Mouse (Mus musculus) lung, embryonic 14.5 days (tissue): ENCODE measurements around the gene Inpp5a. TPM values are rescaled to one million over a fixed set of nuclear protein-coding genes. Genes with fewer than 3 reads are reported as not detected.

Experiments
- ATAC-seq: fragments of 200-750 bp; cut with Nextera tagmentation; 2 replicates; pipeline ENCODE4 v1.8.0; 2017; ENCODE audit warnings: mild to moderate bottlenecking, moderate TSS enrichment, moderate library complexity; ENCODE audit not compliant: insufficient read depth
- DNase-seq: peaks from one replicate; pipeline ENCODE4 v3.0.0-alpha.2; 2015
- H3K27ac ChIP-seq: fragments of 300-500 bp; sonication (generic); 2 replicates; pipeline ENCODE4 v1.5.1; 2014; ENCODE audit warnings: low read depth, mild to moderate bottlenecking, moderate library complexity
- H3K27me3 ChIP-seq: fragments of 300-500 bp; sonication (generic); 2 replicates; pipeline ENCODE4 v1.6.1; 2014; ENCODE audit warnings: low read length, control low read depth; ENCODE audit not compliant: insufficient read depth
- H3K36me3 ChIP-seq: fragments of 300-500 bp; sonication (generic); 2 replicates; pipeline ENCODE4 v1.6.1; 2014; ENCODE audit warnings: control low read depth; ENCODE audit not compliant: insufficient read depth
- H3K4me1 ChIP-seq: fragments of 300-500 bp; sonication (generic); 2 replicates; pipeline ENCODE4 v1.6.1; 2014; ENCODE audit warnings: antibody characterized with exemption, control low read depth; ENCODE audit not compliant: insufficient read depth
- H3K4me2 ChIP-seq: fragments of 300-500 bp; sonication (generic); 2 replicates; pipeline ENCODE4 v1.6.1; 2014; ENCODE audit warnings: mild to moderate bottlenecking
- H3K4me3 ChIP-seq: fragments of 300-500 bp; sonication (generic); 2 replicates; pipeline ENCODE4 v1.5.1; 2014; ENCODE audit warnings: low read depth, low read length
- H3K9ac ChIP-seq: fragments of 300-500 bp; sonication (generic); 2 replicates; pipeline ENCODE4 v1.6.1; 2014
- H3K9me3 ChIP-seq: fragments of 300-500 bp; sonication (generic); 2 replicates; pipeline ENCODE4 v1.6.1; 2016; ENCODE audit warnings: low read depth, low read length, control low read depth
- CTCF ChIP-seq: IDR thresholded peaks from 2 replicates; pipeline ENCODE4 v1.5.1; 2016; ENCODE audit warnings: antibody characterized with exemption, low read depth
- WGBS: fragments of 180-500 bp; shearing (Covaris S2); extraction: QIAGEN DNeasy Blood & Tissue Kit; methylation state at CpG from one replicate; pipeline ENCODE4 v1.1.7; 2014; 5-methylcytosine and 5-hydroxymethylcytosine counted together
- polyA plus RNA-seq: library from polyadenylated mRNA; unstranded; fragments of >200 nt; fragmentation: Nextera tagmentation; extraction: Ambion mirVana; gene quantifications from 2 replicates; pipeline ENCODE4 v1.2.1, GENCODE M21; 2014

The Inpp5a gene
- polyA plus RNA-seq, 1 experiment from 2014 or later = 47.7 TPM

DNA sequence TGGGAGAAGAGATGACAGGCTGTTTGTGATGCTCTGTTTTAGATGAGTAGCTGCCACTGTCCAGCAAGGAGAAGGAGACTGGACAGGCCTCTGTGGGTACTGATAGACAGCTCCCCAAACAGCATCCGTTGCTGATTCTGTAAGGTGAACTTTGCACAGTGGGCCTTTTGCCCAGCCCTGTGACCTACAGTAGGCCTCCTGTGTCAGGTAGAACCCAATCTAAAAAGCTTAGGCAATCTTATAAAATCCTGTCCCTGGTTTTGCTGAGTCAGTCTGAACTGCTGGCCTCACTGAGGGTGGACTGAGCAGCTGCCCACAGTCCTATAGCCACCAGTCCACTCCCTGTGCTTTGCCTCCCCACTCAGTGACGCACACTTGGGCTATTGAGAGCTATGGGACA is 158.4 kb downstream of the Inpp5a start:
- Histone ChIP-seq H3K9ac (no peak overlapping the region), H3K36me3 (peaks cover 17% of the 10 kb centered on the region), H3K4me3 (no peak overlapping the region), H3K9me3 (no peaks in the 10 kb centered on the region), H3K27ac (no peak overlapping the region), H3K4me2 (no peak overlapping the region), H3K4me1 (no peaks in the 10 kb centered on the region), H3K27me3 (no peaks in the 10 kb centered on the region)
- no peak for ATAC-seq
- TF ChIP-seq CTCF = no peak
- DNase-seq = no peak
- 72% methylated on average over 2 of the region's 2 CpGs for WGBS

DNA sequence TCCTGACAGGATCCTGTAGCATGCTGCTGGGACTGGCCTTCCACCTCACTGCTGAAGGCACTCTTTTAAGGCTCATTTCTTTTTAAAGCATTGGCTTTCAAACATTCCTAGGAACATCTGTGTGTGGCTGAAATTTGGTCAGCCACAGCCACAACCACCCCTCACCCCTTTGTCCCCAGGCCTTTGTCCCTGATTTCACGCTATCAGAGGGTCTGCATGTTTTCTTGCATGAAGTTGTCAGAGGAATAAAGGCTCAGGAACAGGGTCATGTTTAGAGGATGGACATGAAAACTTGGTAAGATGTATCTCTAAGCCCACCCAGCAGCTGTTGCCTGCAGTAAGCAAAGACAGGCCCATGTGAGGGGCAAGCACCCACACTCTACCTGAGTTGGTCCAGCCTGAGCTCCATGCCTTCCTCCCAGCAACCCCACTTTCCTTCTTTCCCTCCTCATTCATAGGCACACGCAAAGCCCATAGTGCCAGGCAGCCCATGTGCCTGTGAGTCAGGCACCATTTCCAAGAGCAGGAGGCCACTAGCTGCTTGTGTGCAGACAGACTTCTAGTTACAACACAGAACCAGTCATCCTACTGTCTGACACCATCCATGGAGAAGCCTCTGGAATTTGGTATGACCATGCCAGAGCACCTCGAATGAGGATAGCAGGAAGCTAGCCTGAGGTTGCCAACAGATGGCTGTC is 161.3 kb downstream of the Inpp5a start:
- H3K9me3 ChIP-seq = no peaks in the 10 kb centered on the region
- H3K36me3 ChIP-seq = 0 out of 2 replicates have a peak, but pooled peaks cover 7% of the 10 kb centered on the region
- H3K9ac ChIP-seq = no peak overlapping the region
- ATAC-seq (no peak), DNase-seq (no peak)
- no peak overlapping the region for H3K4me2 ChIP-seq
- H3K4me1 ChIP-seq = no peaks in the 10 kb centered on the region
- 77% methylated on average over 3 of the region's 3 CpGs for WGBS
- no peaks in the 10 kb centered on the region for H3K27me3 ChIP-seq
- no peak overlapping the region for H3K27ac ChIP-seq
- no peak overlapping the region for H3K4me3 ChIP-seq
- TF ChIP-seq CTCF = no peak

DNA sequence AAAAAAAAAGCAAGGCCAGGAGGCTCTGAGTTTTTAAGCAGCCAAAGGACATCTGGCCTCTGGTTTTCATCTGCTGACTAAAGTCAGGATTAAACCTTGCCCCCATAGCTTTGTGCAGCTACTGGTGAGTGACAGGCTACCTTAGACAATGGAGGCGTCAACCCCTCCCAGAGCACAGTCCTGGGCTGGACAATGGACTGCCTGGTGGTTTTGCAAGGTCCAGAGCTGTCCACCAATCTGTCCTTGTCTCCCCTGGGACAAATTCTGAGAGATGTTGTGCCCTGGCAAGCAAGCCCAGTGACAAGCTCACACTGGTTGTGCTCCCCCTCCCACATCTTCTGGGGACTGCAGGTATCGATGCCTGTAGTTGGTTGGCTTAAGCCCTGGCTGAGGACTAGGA is 162.6 kb downstream of the Inpp5a start:
- Histone ChIP-seq H3K36me3 (0 out of 2 replicates have a peak, but pooled peaks cover 7% of the 10 kb centered on the region), H3K4me2 (no peak overlapping the region), H3K4me1 (no peaks in the 10 kb centered on the region), H3K4me3 (no peak overlapping the region), H3K27me3 (no peaks in the 10 kb centered on the region), H3K27ac (no peak overlapping the region), H3K9ac (no peak overlapping the region), H3K9me3 (no peaks in the 10 kb centered on the region)
- ATAC-seq (no peak), DNase-seq (no peak)
- WGBS = 88% methylated on average over 2 of the region's 2 CpGs
- TF ChIP-seq CTCF = no peak

DNA sequence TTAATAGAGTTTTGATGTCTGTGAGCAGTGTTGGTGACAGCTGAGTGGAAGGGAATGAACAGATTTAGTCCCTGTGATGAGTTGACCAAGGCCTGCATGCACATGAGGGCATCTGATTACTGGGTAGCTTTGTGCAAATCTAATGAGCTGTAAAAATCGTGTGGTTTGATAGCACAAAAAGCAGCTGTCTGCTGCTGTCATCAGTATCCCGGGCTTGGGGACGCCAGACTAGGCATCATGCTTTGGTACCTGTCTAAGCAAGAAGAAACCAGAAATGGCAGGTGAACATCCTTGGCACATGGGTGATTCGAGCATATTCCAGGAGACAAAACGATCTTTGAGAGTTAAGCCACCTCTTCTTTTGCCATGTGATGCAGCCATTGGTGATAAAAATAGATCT is 167.4 kb downstream of the Inpp5a start:
- Histone ChIP-seq H3K36me3 (0 out of 2 replicates have a peak, but pooled peaks cover 14% of the 10 kb centered on the region), H3K9ac (no peak overlapping the region), H3K4me2 (no peak overlapping the region), H3K27me3 (no peaks in the 10 kb centered on the region), H3K9me3 (no peaks in the 10 kb centered on the region), H3K4me1 (no peaks in the 10 kb centered on the region), H3K4me3 (no peak overlapping the region), H3K27ac (no peak overlapping the region)
- no peak for TF ChIP-seq CTCF
- WGBS = 75% methylated on average over 5 of the region's 5 CpGs
- DNase-seq = no peak
- no peak for ATAC-seq

DNA sequence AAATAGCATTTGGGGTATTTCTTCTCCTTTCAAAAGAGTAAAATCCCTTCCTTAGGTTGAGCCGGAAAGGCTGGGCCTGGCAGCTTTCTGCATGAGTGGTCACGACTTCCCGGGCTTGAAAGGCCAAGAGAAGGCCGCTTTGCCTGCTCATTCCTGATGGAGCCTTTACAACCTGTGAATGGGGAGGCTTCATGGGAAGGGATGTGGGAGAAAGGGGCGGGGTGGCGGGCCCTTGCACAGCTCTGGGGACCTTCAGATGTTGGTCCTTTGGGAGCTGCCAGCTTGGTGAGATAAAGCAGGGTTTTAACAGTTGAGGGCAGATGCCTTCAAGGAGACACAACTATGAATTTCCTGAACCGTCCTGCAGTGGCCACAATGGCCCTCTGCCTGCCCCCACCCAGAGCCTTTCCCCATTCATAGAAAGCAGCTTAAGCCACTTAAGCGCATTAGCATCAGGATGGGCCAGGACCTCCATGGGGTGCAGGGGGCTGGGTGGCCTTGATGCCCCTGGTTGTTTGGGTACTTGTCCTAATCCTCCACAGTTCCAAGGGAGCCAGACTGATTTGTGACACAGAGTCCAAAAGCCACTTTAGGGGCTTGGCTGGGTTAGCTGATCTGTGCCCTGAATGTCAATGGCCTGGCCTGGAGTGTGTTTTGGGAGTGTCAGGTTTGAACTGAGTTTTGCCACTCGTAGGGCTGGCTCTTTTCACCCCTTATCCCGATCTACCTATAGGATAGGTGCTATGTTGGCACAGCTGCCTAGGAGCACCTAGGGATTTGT is 168.0 kb downstream of the Inpp5a start:
- no peaks in the 10 kb centered on the region for H3K9me3 ChIP-seq
- no peak for DNase-seq
- no peak for ATAC-seq
- H3K4me1 ChIP-seq = no peaks in the 10 kb centered on the region
- no peak for TF ChIP-seq CTCF
- H3K27me3 ChIP-seq = no peaks in the 10 kb centered on the region
- no peak overlapping the region for H3K27ac ChIP-seq
- H3K4me2 ChIP-seq = no peak overlapping the region
- WGBS = 62% methylated on average over 10 of the region's 10 CpGs
- no peak overlapping the region for H3K9ac ChIP-seq
- no peak overlapping the region for H3K4me3 ChIP-seq
- H3K36me3 ChIP-seq = 0 out of 2 replicates have a peak, but pooled peaks cover 14% of the 10 kb centered on the region

DNA sequence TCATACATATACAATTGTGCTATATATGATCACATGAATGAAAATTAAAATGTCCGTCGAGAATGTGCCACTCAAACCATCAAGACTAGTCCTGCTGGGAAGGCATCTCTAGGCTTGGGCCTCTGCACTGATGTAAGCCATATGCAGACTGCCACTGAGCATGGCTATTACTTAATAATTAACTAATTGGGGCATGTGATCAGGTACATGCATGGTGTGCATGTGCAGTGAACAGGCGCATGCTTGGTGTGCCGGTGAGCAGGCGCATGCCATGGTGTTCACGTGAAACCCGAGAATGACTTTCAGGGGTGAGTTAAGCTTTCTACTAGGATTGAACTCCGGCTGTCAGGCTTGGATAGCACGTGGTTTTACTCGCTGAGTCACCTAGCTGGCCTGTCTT is 170.8 kb downstream of the Inpp5a start:
- no peaks in the 10 kb centered on the region for H3K27me3 ChIP-seq
- no peak for DNase-seq
- 86% methylated on average over 10 of the region's 10 CpGs for WGBS
- no peak for TF ChIP-seq CTCF
- H3K36me3 ChIP-seq = peaks cover 28% of the 10 kb centered on the region; the same call in 1 of the 2 replicates
- H3K9me3 ChIP-seq = no peaks in the 10 kb centered on the region
- no peaks in the 10 kb centered on the region for H3K4me1 ChIP-seq
- H3K27ac ChIP-seq = no peak overlapping the region
- no peak overlapping the region for H3K4me3 ChIP-seq
- no peak for ATAC-seq
- H3K9ac ChIP-seq = no peak overlapping the region
- no peak overlapping the region for H3K4me2 ChIP-seq

DNA sequence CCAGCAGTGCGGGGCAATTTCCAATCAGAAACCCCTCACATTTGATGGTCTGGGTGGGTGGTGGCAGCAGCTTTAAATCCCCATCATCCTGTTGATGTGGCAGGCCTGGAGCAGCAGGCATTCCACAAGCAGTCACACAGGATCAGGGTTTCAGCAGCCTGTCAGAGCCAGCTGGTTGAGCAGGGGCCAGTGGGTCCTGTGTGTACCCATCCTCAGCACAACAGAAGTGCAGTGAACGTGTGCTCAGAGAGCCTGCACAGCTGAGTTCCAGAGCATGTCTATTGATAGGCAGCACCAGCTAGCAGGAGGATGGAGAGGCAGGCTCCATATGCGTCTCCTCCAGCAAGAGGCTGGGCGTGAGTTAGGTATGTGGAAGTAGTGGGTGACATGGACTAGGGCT is 174.5 kb downstream of the Inpp5a start:
- no peak overlapping the region for H3K4me3 ChIP-seq
- ATAC-seq = no peak
- TF ChIP-seq CTCF = no peak
- H3K4me2 ChIP-seq = no peak overlapping the region
- H3K27ac ChIP-seq = no peak overlapping the region
- H3K27me3 ChIP-seq = no peaks in the 10 kb centered on the region
- WGBS = 56% methylated on average over 4 of the region's 4 CpGs
- no peaks in the 10 kb centered on the region for H3K9me3 ChIP-seq
- no peak overlapping the region for H3K9ac ChIP-seq
- H3K36me3 ChIP-seq = peaks cover 46% of the 10 kb centered on the region; the same call in 1 of the 2 replicates
- no peak for DNase-seq
- H3K4me1 ChIP-seq = no peaks in the 10 kb centered on the region
